Mouse (Mus musculus) lung, postnatal 0 days (tissue): ENCODE results near the gene Nrf1.

ENCODE experiments used
- CTCF ChIP-seq: IDR thresholded peaks from 2 replicates; pipeline ENCODE4 v1.5.1; 2016; ENCODE audit warnings: antibody characterized with exemption, mild to moderate bottlenecking
- EP300 ChIP-seq: IDR thresholded peaks from 2 replicates; pipeline ENCODE4 v1.6.1; 2016; ENCODE audit warnings: antibody characterized with exemption, mild to moderate bottlenecking, control low read depth

DNA sequence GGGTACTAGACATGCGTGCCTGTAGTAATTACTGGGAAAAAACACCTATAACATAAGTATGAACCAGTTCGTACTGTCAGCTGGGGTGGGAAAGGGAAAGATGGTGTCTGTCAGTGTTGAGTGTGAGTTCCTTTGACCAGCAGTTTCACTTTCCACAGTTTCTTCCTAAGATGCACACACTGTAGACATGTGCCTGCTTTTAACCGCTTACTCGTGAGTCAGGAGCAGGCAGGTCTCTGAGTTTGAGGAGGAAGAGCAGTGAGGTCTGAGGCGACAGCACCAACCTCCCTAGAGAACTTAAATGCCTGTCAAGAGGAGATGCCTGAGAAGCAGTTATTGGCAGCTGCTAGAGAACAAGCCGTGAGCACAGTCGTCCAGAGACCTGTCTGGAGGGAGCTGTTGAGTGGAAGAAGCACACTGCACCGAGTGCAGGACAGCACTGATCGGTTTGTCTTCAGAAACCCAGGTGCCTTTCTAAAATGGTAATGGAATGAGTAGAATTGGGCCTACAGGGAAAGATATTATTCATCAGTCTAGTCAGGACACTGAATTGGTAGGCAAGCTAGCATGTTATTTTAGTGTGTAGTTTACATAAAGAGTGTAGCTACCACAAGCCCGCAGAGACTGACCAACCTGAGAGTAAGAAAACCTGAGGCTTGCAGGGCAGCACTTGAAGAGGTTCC, 62.2 kb downstream of the Nrf1 start:
- no peak for TF ChIP-seq EP300
- TF ChIP-seq CTCF = no peak
